Mouse (Mus musculus): ENCODE measurements at regions not wholly inside any gene's neighbourhood (a gene's known extent, or its start where the extent isn't known, plus 50 kb on each side); places are given as distances from the start of the nearest gene placed in this dataset.
"Not testable (repeated sequence)": the region's sequence is repeated elsewhere in the genome, so short reads cannot be mapped to it uniquely, and the experiment has no call there.

- H3K4me1 ChIP-seq; H3K27ac ChIP-seq; ATAC-seq (ENCODE audit: insufficient number of reproducible peaks, low FRiP score, low TSS enrichment, low read depth); H3K36me3 ChIP-seq; H3K4me3 ChIP-seq; H3K9ac ChIP-seq; H3K27me3 ChIP-seq; H3K9me3 ChIP-seq; H3K4me2 ChIP-seq: not testable (repeated sequence)
- 73% methylated on average over 8 of the region's 8 CpGs for WGBS
Measured at GRCm38 (mm10) chr5:129294861-129295542, 198.5 kb downstream of the Adgrd1 start.

- Histone ChIP-seq H3K4me2 (no peak overlapping the region), H3K9ac (no peak overlapping the region), H3K9me3 (no peaks in the 10 kb centered on the region), H3K4me3 (no peak overlapping the region), H3K36me3 (no peaks in the 10 kb centered on the region), H3K4me1 (no peaks in the 10 kb centered on the region), H3K27me3 (no peaks in the 10 kb centered on the region), H3K27ac (no peak overlapping the region)
- ATAC-seq (ENCODE audit: insufficient number of reproducible peaks, low FRiP score, low TSS enrichment, low read depth), result no peak
- WGBS, result 31% methylated on average over 11 of the region's 11 CpGs
Measured at GRCm38 (mm10) chr5:129297657-129298349, 201.3 kb downstream of the Adgrd1 start.

GRCm38 (mm10) chr5:129298646-129299455 is 202.2 kb upstream of the Sfswap start:
- no peak for ATAC-seq (ENCODE audit: insufficient number of reproducible peaks, low FRiP score, low TSS enrichment, low read depth)
- no peak overlapping the region for H3K4me2 ChIP-seq
- no peaks in the 10 kb centered on the region for H3K4me1 ChIP-seq
- no peaks in the 10 kb centered on the region for H3K36me3 ChIP-seq
- H3K9ac ChIP-seq, result no peak overlapping the region
- 23% methylated on average over 11 of the region's 11 CpGs for WGBS
- no peaks in the 10 kb centered on the region for H3K27me3 ChIP-seq
- no peak overlapping the region for H3K4me3 ChIP-seq
- no peak overlapping the region for H3K27ac ChIP-seq
- no peaks in the 10 kb centered on the region for H3K9me3 ChIP-seq

GRCm38 (mm10) chr5:129299456-129299765 is 201.6 kb upstream of the Sfswap start:
- Histone ChIP-seq H3K4me1 (no peaks in the 10 kb centered on the region), H3K4me3 (no peak overlapping the region), H3K4me2 (no peak overlapping the region), H3K9me3 (no peaks in the 10 kb centered on the region), H3K9ac (no peak overlapping the region), H3K27me3 (no peaks in the 10 kb centered on the region), H3K27ac (no peak overlapping the region), H3K36me3 (no peaks in the 10 kb centered on the region)
- 39% methylated on average over 2 of the region's 2 CpGs for WGBS
- no peak for ATAC-seq (ENCODE audit: insufficient number of reproducible peaks, low FRiP score, low TSS enrichment, low read depth)

- H3K4me2 ChIP-seq, result no peak overlapping the region
- H3K4me1 ChIP-seq, result no peaks in the 10 kb centered on the region
- no peaks in the 10 kb centered on the region for H3K27me3 ChIP-seq
- no peaks in the 10 kb centered on the region for H3K9me3 ChIP-seq
- WGBS, result 93% methylated on average over 6 of the region's 6 CpGs
- no peaks in the 10 kb centered on the region for H3K36me3 ChIP-seq
- no peak overlapping the region for H3K27ac ChIP-seq
- no peak overlapping the region for H3K9ac ChIP-seq
- ATAC-seq (ENCODE audit: insufficient number of reproducible peaks, low FRiP score, low TSS enrichment, low read depth), result no peak
- H3K4me3 ChIP-seq, result no peak overlapping the region
Measured at GRCm38 (mm10) chr5:129300423-129300822, 200.6 kb upstream of the Sfswap start.

- WGBS, result 53% methylated on average over 9 of the region's 9 CpGs
- Histone ChIP-seq H3K36me3 (no peaks in the 10 kb centered on the region), H3K9ac (no peak overlapping the region), H3K27me3 (no peaks in the 10 kb centered on the region), H3K4me2 (no peak overlapping the region), H3K4me3 (no peak overlapping the region), H3K4me1 (no peaks in the 10 kb centered on the region), H3K27ac (no peak overlapping the region), H3K9me3 (no peaks in the 10 kb centered on the region)
- ATAC-seq (ENCODE audit: insufficient number of reproducible peaks, low FRiP score, low TSS enrichment, low read depth), result no peak
Measured at GRCm38 (mm10) chr5:129315626-129316025, 185.4 kb upstream of the Sfswap start.

GRCm38 (mm10) chr5:129331094-129331523 is 169.9 kb upstream of the Sfswap start:
- WGBS, result 11% methylated on average over 11 of the region's 11 CpGs
- no peaks in the 10 kb centered on the region for H3K9me3 ChIP-seq
- H3K4me1 ChIP-seq, result 0 out of 2 replicates have a peak, but pooled peaks cover 4% of the 10 kb centered on the region
- no peak overlapping the region for H3K4me3 ChIP-seq
- peaks cover 4% of the 10 kb centered on the region; the same call in 1 of the 2 replicates for H3K27me3 ChIP-seq
- no peak for ATAC-seq (ENCODE audit: insufficient number of reproducible peaks, low FRiP score, low TSS enrichment, low read depth)
- no peak overlapping the region for H3K9ac ChIP-seq
- no peak overlapping the region for H3K27ac ChIP-seq
- H3K4me2 ChIP-seq, result no peak overlapping the region
- H3K36me3 ChIP-seq, result no peaks in the 10 kb centered on the region

- Histone ChIP-seq H3K9ac (no peak overlapping the region), H3K4me1 (0 out of 2 replicates have a peak, but pooled peaks cover 4% of the 10 kb centered on the region), H3K27me3 (peaks cover 4% of the 10 kb centered on the region; the same call in 1 of the 2 replicates), H3K4me3 (no peak overlapping the region), H3K36me3 (no peaks in the 10 kb centered on the region), H3K4me2 (no peak overlapping the region), H3K9me3 (no peaks in the 10 kb centered on the region), H3K27ac (no peak overlapping the region)
- ATAC-seq (ENCODE audit: insufficient number of reproducible peaks, low FRiP score, low TSS enrichment, low read depth), result no peak
- WGBS, result 96% methylated on average over 3 of the region's 3 CpGs
Measured at GRCm38 (mm10) chr5:129332014-129332413, 169.0 kb upstream of the Sfswap start.

- Histone ChIP-seq H3K36me3 (no peaks in the 10 kb centered on the region), H3K9ac (no peak overlapping the region), H3K27ac (no peak overlapping the region), H3K4me1 (no peaks in the 10 kb centered on the region), H3K4me3 (no peak overlapping the region), H3K4me2 (no peak overlapping the region), H3K27me3 (no peaks in the 10 kb centered on the region), H3K9me3 (no peaks in the 10 kb centered on the region)
- WGBS, result 52% methylated on average over 7 of the region's 7 CpGs
- no peak for ATAC-seq (ENCODE audit: insufficient number of reproducible peaks, low FRiP score, low TSS enrichment, low read depth)
Measured at GRCm38 (mm10) chr5:129338511-129338910, 162.5 kb upstream of the Sfswap start.

GRCm38 (mm10) chr5:129344038-129344437 is 157.0 kb upstream of the Sfswap start:
- no peak for ATAC-seq (ENCODE audit: insufficient number of reproducible peaks, low FRiP score, low TSS enrichment, low read depth)
- H3K27me3 ChIP-seq, result no peaks in the 10 kb centered on the region
- no peak overlapping the region for H3K27ac ChIP-seq
- no peak overlapping the region for H3K9ac ChIP-seq
- WGBS, result 74% methylated on average over 12 of the region's 12 CpGs
- H3K4me1 ChIP-seq, result no peaks in the 10 kb centered on the region
- H3K4me2 ChIP-seq, result no peak overlapping the region
- no peak overlapping the region for H3K4me3 ChIP-seq
- no peaks in the 10 kb centered on the region for H3K36me3 ChIP-seq
- H3K9me3 ChIP-seq, result no peaks in the 10 kb centered on the region

GRCm38 (mm10) chr5:129350024-129350423 is 151.0 kb upstream of the Sfswap start:
- Histone ChIP-seq H3K4me2 (no peak overlapping the region), H3K4me3 (no peak overlapping the region), H3K4me1 (no peaks in the 10 kb centered on the region), H3K36me3 (no peaks in the 10 kb centered on the region), H3K27ac (no peak overlapping the region), H3K9ac (no peak overlapping the region), H3K27me3 (no peaks in the 10 kb centered on the region), H3K9me3 (no peaks in the 10 kb centered on the region)
- WGBS, result 61% methylated on average over 12 of the region's 12 CpGs
- ATAC-seq (ENCODE audit: insufficient number of reproducible peaks, low FRiP score, low TSS enrichment, low read depth), result no peak

GRCm38 (mm10) chr5:129353549-129353948 is 147.5 kb upstream of the Sfswap start:
- no peaks in the 10 kb centered on the region for H3K4me1 ChIP-seq
- no peaks in the 10 kb centered on the region for H3K36me3 ChIP-seq
- H3K4me2 ChIP-seq, result no peak overlapping the region
- H3K9me3 ChIP-seq, result no peaks in the 10 kb centered on the region
- H3K4me3 ChIP-seq, result no peak overlapping the region
- H3K27ac ChIP-seq, result no peak overlapping the region
- no peak overlapping the region for H3K9ac ChIP-seq
- 23% methylated on average over 9 of the region's 9 CpGs for WGBS
- no peaks in the 10 kb centered on the region for H3K27me3 ChIP-seq
- no peak for ATAC-seq (ENCODE audit: insufficient number of reproducible peaks, low FRiP score, low TSS enrichment, low read depth)
